Mouse (Mus musculus) liver, embryonic 14.5 days (tissue): Measurements from ENCODE around the gene Dbf4. TPM values are rescaled to one million over a fixed set of nuclear protein-coding genes. Genes with fewer than 3 reads are reported as not detected.

Experiments used
- ATAC-seq: fragments of 200-750 bp; cut with Nextera tagmentation; 2 replicates; pipeline ENCODE4 v1.8.0; 2017; ENCODE audit warnings: moderate number of reproducible peaks, mild to moderate bottlenecking, moderate library complexity; ENCODE audit not compliant: insufficient read depth
- DNase-seq, 3 experiments: peaks; one replicate each; pipeline ENCODE4 v3.0.0-alpha.2; 2012 to 2013; ENCODE audit warnings: low read depth in 3 of 3, low spot score in 3 of 3
- H3K27ac ChIP-seq: fragments of 300-500 bp; sonication (generic); 2 replicates; pipeline ENCODE4 v1.5.1; 2014; ENCODE audit warnings: moderate library complexity, mild to moderate bottlenecking, control low read depth, inconsistent platforms
- H3K27me3 ChIP-seq: fragments of 300-500 bp; sonication (generic); 2 replicates; pipeline ENCODE4 v1.6.1; 2014; ENCODE audit warnings: mild to moderate bottlenecking, low read length, moderate library complexity; ENCODE audit not compliant: control insufficient read depth, insufficient read depth
- H3K36me3 ChIP-seq: fragments of 300-500 bp; sonication (generic); replicated peaks from 2 replicates; pipeline ENCODE4 v1.6.1; 2014; ENCODE audit warnings: low read depth; ENCODE audit not compliant: control insufficient read depth, insufficient read depth
- H3K4me1 ChIP-seq, 2 experiments: fragments of 200-500 bp in 1 of 2; fragments of 300-500 bp in 1 of 2; sonication (generic) in 1 of 2; replicated peaks; 2 replicates each; pipeline ENCODE4 v1.6.1; 2012 to 2014; ENCODE audit warnings: antibody characterized with exemption in 1 of 2, inconsistent platforms in 1 of 2, low read length in 1 of 2; ENCODE audit not compliant: control insufficient read depth in 2 of 2, insufficient read depth in 2 of 2
- H3K4me2 ChIP-seq: fragments of 300-500 bp; sonication (generic); 2 replicates; pipeline ENCODE4 v1.6.1; 2014; ENCODE audit warnings: low read depth, mild to moderate bottlenecking, control low read depth, moderate library complexity
- H3K4me3 ChIP-seq, 2 experiments: fragments of 200-500 bp in 1 of 2; fragments of 300-500 bp in 1 of 2; sonication (generic) in 1 of 2; 2 replicates each; pipeline ENCODE4 v1.5.1; 2012 to 2014; ENCODE audit warnings: low read depth in 2 of 2, low read length in 2 of 2, mild to moderate bottlenecking in 2 of 2, control low read depth in 1 of 2, inconsistent platforms in 1 of 2, moderate library complexity in 1 of 2; ENCODE audit not compliant: insufficient read depth in 1 of 2
- H3K9ac ChIP-seq: fragments of 300-500 bp; sonication (generic); replicated peaks from 2 replicates; pipeline ENCODE4 v1.6.1; 2014; ENCODE audit warnings: mild to moderate bottlenecking, control low read depth, moderate library complexity
- H3K9me3 ChIP-seq: fragments of 300-500 bp; sonication (generic); 2 replicates; pipeline ENCODE4 v1.6.1; 2016; ENCODE audit warnings: low read length, mixed read lengths; ENCODE audit not compliant: control insufficient read depth
- CTCF ChIP-seq: IDR thresholded peaks from 2 replicates; pipeline ENCODE4 v1.5.1; 2016; ENCODE audit warnings: antibody characterized with exemption, low read depth, control low read depth
- EP300 ChIP-seq: IDR thresholded peaks from 2 replicates; pipeline ENCODE4 v1.6.1; 2016; ENCODE audit warnings: antibody characterized with exemption, low read depth
- WGBS: fragments of 180-500 bp; shearing (Covaris S2); extraction: QIAGEN DNeasy Blood & Tissue Kit; methylation state at CpG from one replicate; pipeline ENCODE4 v1.1.7; 2014; ENCODE audit not compliant: insufficient replicate concordance; 5-methylcytosine and 5-hydroxymethylcytosine counted together
- polyA plus RNA-seq, 2 experiments: library from polyadenylated mRNA; depleted of rRNA in 1 of 2; stranded (reverse) in 1 of 2; unstranded in 1 of 2; fragments of >200 nt; fragmentation: Nextera tagmentation in 1 of 2; extraction: Ambion mirVana in 1 of 2; gene quantifications; 2 replicates each; pipeline versions ENCODE4 v1.2.1 to v1.2.3; 2012 to 2014

Dbf4 gene
- polyA plus RNA-seq, 2 experiments = 24.8 to 32.9 TPM

DNA sequence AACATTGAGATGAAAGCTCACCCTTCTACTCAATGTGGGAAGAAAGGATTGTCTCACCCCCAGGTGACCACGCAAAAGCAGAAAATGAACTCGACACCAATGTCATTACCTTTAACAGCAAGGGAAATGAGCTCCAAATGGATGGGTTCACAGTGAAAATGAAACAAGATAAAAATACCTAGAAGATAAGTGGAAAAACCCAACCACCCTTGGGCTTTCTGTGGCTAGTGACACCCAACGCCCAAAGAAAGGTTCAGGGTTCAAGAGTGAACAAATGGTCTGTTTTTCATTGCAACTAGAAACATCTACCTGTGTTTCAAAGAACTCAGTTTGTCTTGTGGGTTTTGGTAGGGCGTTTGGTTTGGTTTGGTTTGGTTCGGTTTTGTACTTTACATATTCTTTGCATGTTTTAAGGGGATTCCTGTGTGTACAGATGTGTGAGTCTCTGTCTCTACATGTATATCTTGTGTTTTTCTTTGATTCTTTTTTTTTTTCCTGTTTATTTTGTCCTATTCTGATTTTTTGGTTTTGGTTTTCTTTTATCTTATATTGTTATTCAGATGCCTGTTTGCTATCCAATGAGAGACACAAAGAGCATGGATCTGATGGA, 48.1 kb downstream of the Dbf4 start:
- 53% methylated on average over 5 of the region's 5 CpGs for WGBS
- H3K9me3 ChIP-seq = no peaks in the 10 kb centered on the region
- no peaks in the 10 kb centered on the region for H3K36me3 ChIP-seq
- H3K27ac ChIP-seq = no peak overlapping the region
- H3K9ac ChIP-seq = no peak overlapping the region
- no peaks in the 10 kb centered on the region for H3K4me1 ChIP-seq
- DNase-seq = no peak
- H3K4me3 ChIP-seq = no peak overlapping the region
- ATAC-seq = no peak
- H3K4me2 ChIP-seq = no peak overlapping the region
- no peaks in the 10 kb centered on the region for H3K27me3 ChIP-seq
- TF ChIP-seq CTCF = no peak
- TF ChIP-seq EP300 = no peak

DNA sequence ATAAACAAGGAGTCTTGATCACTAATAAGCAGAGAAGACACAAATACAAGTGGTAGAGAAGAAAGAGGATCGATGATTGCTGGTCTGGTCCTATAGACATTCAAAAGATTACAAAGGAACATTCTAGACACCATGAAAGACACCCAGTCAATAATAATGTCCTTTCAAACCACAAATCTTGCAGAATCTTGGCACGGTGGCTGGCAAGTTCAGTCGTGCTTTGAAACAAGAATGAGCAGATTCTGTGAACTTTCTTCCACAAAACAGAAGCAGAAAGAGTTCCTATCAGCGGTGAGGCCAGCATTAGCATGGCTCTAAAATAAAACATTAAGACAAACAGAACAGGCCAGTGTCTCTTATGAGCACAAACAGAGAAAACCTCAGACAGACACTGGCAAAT, 49.1 kb downstream of the Dbf4 start:
- no peaks in the 10 kb centered on the region; the same call in 1 of the 2 replicates for H3K27me3 ChIP-seq
- ATAC-seq (no peak), DNase-seq (no peak)
- H3K36me3 ChIP-seq = no peaks in the 10 kb centered on the region
- TF ChIP-seq EP300 (no peak), CTCF (no peak)
- H3K9ac ChIP-seq = no peak overlapping the region
- no peaks in the 10 kb centered on the region for H3K4me1 ChIP-seq
- no peak overlapping the region for H3K27ac ChIP-seq
- 64% methylated on average over 4 of the region's 4 CpGs for WGBS
- no peak overlapping the region for H3K4me3 ChIP-seq
- H3K9me3 ChIP-seq = no peaks in the 10 kb centered on the region
- no peak overlapping the region for H3K4me2 ChIP-seq

DNA sequence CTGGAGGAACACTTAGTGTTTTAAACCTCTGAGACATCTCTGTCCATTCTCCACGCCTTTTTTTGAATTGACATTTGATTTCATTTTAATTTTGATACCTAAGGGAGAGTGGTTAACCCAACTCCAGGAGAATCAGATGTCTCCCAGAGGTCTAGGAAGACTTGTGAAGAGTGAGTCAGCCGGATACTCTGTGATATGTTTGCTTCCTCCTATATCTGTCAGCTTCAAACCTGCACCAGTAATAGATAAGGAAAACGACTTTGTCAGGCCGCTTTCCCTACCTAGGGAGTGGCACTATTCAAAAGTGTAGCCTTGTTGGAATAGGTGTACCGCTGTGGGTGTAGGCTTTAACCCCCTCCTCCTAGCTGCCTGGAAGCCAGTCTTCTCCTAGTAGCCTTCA, 53.7 kb downstream of the Dbf4 start:
- Histone ChIP-seq H3K4me1 (no peaks in the 10 kb centered on the region), H3K4me2 (no peak overlapping the region), H3K27ac (no peak overlapping the region), H3K9me3 (no peaks in the 10 kb centered on the region), H3K27me3 (peaks cover 15% of the 10 kb centered on the region), H3K4me3 (no peak overlapping the region), H3K9ac (no peak overlapping the region), H3K36me3 (no peaks in the 10 kb centered on the region)
- no peak for TF ChIP-seq EP300
- no peak for TF ChIP-seq CTCF
- WGBS = 26% methylated on average over 5 of the region's 5 CpGs
- DNase-seq (no peak), ATAC-seq (no peak)

DNA sequence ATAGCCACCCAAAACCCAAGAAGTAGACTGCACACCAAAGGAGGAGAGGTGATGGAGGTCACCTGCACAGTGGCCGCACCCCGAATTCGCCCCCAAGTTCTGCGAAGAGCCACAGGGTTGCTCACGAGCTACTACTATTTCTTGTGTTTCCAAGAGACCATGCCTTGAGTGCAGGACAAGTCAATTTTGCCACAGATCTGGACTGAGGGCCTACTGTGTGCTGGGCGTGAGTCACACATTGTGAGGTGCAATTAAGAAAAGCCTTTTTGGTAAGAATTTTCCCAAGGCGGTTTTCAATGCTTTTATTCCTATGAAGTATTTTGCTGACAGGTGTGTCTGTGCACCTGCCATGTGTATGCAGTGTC, 54.2 kb downstream of the Dbf4 start:
- 29% methylated on average over 7 of the region's 7 CpGs for WGBS
- Histone ChIP-seq H3K4me1 (no peaks in the 10 kb centered on the region), H3K27ac (no peak overlapping the region), H3K27me3 (peaks cover 15% of the 10 kb centered on the region), H3K9ac (no peak overlapping the region), H3K9me3 (no peaks in the 10 kb centered on the region), H3K4me3 (peak overlapping the region in 1 of 2 experiments; percentile 13; a peak in 1 of 4 replicates), H3K36me3 (no peaks in the 10 kb centered on the region), H3K4me2 (peak overlapping the region; percentile 52; the same call in 1 of the 2 replicates)
- no peak for ATAC-seq
- no peak for DNase-seq
- TF ChIP-seq CTCF (no peak), EP300 (no peak)

GRCm38 (mm10) chr5:8367614-8368327, 54.7 kb downstream of the Dbf4 start, which contains the start of gene Adam22:
Gene Adam22 (minus strand): TSS chr5:8368160.
- H3K27ac ChIP-seq = no peak within 1 kb of the TSS
- H3K4me3 ChIP-seq = peak within 1 kb of the TSS; percentile 13 to 46
- 0 out of 2 replicates have a peak, but pooled peaks have one; percentile 15 for ATAC-seq
- no peak within 1 kb of the TSS; the same call in 1 of the 2 replicates for H3K9ac ChIP-seq
- H3K9me3 ChIP-seq = no peaks in the 10 kb centered on the region
- H3K36me3 ChIP-seq = no peaks in the 10 kb centered on the region
- H3K27me3 ChIP-seq = peaks cover 15% of the 10 kb centered on the region
- no peaks in the 10 kb centered on the region for H3K4me1 ChIP-seq
- peak within 1 kb of the TSS; percentile 52 for H3K4me2 ChIP-seq
- DNase-seq = no peak
- 1% methylated on average over 55 of the region's 55 CpGs for WGBS
- TF ChIP-seq CTCF (no peak), EP300 (no peak)
